ENCODE assay signal across 7 mouse cellular contexts in genomic region chr3:68573226-68573624, GRCm38 (mm10).
DNase-seq lines count a peak whose midpoint lies in the region; ATAC-seq and TF ChIP-seq lines count a peak whose summit lies in the region.

No protein-coding gene starts in this region.

- WGBS in forebrain, embryonic 16.5 days, result 28% methylated on average over 3 of the region's 3 CpGs

- in situ Hi-C loops in ES-E14 (cut with MboI; ENCODE audit: low sequenced_read_pairs in 2 of 2, unreplicated experiment in 2 of 2), result no loop called here

- DNase-seq in ES-E14 (ENCODE audit: low read depth, low spot score), result no peak
- peak; percentile 77 for DNase-seq in lung, postnatal 25 days (ENCODE audit: low spot score)
- no peak for DNase-seq in heart, postnatal 4 days
- no peak for DNase-seq in embryo, embryonic 10.5 days (ENCODE audit: low spot score)

- no peaks in the 10 kb centered on the region for H3K27me3 ChIP-seq in E14TG2a.4 (ENCODE audit: insufficient read depth, low read length)
- no peaks in the 10 kb centered on the region for H3K27me3 ChIP-seq in forebrain, embryonic 16.5 days (replicated peaks; ENCODE audit: control insufficient read depth, insufficient read depth, low read length)

- peaks cover 26% of the 10 kb centered on the region for H3K36me3 ChIP-seq in E14TG2a.4 (ENCODE audit: insufficient read depth, low read length)
- no peaks in the 10 kb centered on the region; the same call in 1 of the 2 replicates for H3K36me3 ChIP-seq in ES-E14 (ENCODE audit: control insufficient read depth, insufficient read depth, low read length, poor library complexity, severe bottlenecking)
- H3K36me3 ChIP-seq in forebrain, embryonic 16.5 days (ENCODE audit: control insufficient read depth, insufficient read depth), result no peaks in the 10 kb centered on the region

- H3K9me3 ChIP-seq in E14TG2a.4 (ENCODE audit: low read length) (no peaks in the 10 kb centered on the region), ES-E14 (ENCODE audit: control insufficient read depth, insufficient read depth, low read depth, low read length) (no peaks in the 10 kb centered on the region)
- H3K9me3 ChIP-seq in forebrain, embryonic 16.5 days (ENCODE audit: control insufficient read depth, low read length), result no peaks in the 10 kb centered on the region

- peak overlapping the region; percentile 78 for H3K4me2 ChIP-seq in forebrain, embryonic 16.5 days (ENCODE audit: low read length)

- TF ChIP-seq CTCF in E14TG2a.4 (conservative IDR thresholded peaks at IDR 0.05; ENCODE audit: low read length), result no peak

- H3K4me3 ChIP-seq in E14TG2a.4 (replicated peaks; ENCODE audit: low read length) (peak overlapping the region; percentile 84), ES-E14 (ENCODE audit: insufficient read depth in 1 of 2, low read depth in 1 of 2, low read length in 2 of 2, poor library complexity in 1 of 2, severe bottlenecking in 1 of 2) (peak overlapping the region; percentile 22 to 65; a peak in 3 of 4 replicates)
- peak overlapping the region; percentile 66 for H3K4me3 ChIP-seq in forebrain, embryonic 16.5 days (replicated peaks; ENCODE audit: low read length)

- ATAC-seq in forebrain, embryonic 16.5 days, result no peak
- no peak for ATAC-seq in activated CD4-positive, CD25-positive, alpha-beta regulatory T cell, adult 4 months

- H3K4me1 ChIP-seq in E14TG2a.4 (replicated peaks; ENCODE audit: low read depth, low read length) (peaks cover 85% of the 10 kb centered on the region), ES-E14 (ENCODE audit: control insufficient read depth in 2 of 2, insufficient read depth in 2 of 2, low read length in 2 of 2, poor library complexity in 1 of 2) (peaks cover 18 to 20% of the 10 kb centered on the region in 2 experiments)
- peaks cover 43% of the 10 kb centered on the region for H3K4me1 ChIP-seq in forebrain, embryonic 16.5 days (replicated peaks; ENCODE audit: control insufficient read depth, insufficient read depth, low read length)

- H3K9ac ChIP-seq in ES-E14 (ENCODE audit: insufficient read depth, low read depth, low read length, poor library complexity, severe bottlenecking), result no peak overlapping the region
- H3K9ac ChIP-seq in forebrain, embryonic 16.5 days (replicated peaks; ENCODE audit: low read depth, low read length), result peak overlapping the region; percentile 65

- H3K27ac ChIP-seq in ES-E14 (ENCODE audit: insufficient read depth, low read depth, low read length, poor library complexity, severe bottlenecking), result no peak overlapping the region; the same call in 1 of the 2 replicates
- peak overlapping the region; percentile 86 for H3K27ac ChIP-seq in forebrain, embryonic 16.5 days (ENCODE audit: low read length)

TF ChIP-seq in ES-E14, 5 proteins besides CTCF, POLR2A, EP300 and RAD21:
- TF ChIP-seq CHD2 (IDR thresholded peaks at IDR 0.05; ENCODE audit: low read depth, low read length) (no peak), HCFC1 (IDR thresholded peaks at IDR 0.05; ENCODE audit: borderline replicate concordance, insufficient read depth, low read length) (no peak), ZC3H11A (IDR thresholded peaks at IDR 0.05; ENCODE audit: borderline replicate concordance, low read depth, low read length) (no peak), MAFK (IDR thresholded peaks at IDR 0.05; ENCODE audit: insufficient read depth, low read depth, low read length) (no peak), ZNF384 (IDR thresholded peaks at IDR 0.05; ENCODE audit: low read depth, low read length) (no peak)
